Mouse (Mus musculus) liver, embryonic 14.5 days (tissue): ENCODE measurements around the gene Ttll3.

Experiments
- CTCF ChIP-seq: IDR thresholded peaks from 2 replicates; pipeline ENCODE4 v1.5.1; 2016; ENCODE audit warnings: antibody characterized with exemption, low read depth, control low read depth
- EP300 ChIP-seq: IDR thresholded peaks from 2 replicates; pipeline ENCODE4 v1.6.1; 2016; ENCODE audit warnings: antibody characterized with exemption, low read depth

DNA sequence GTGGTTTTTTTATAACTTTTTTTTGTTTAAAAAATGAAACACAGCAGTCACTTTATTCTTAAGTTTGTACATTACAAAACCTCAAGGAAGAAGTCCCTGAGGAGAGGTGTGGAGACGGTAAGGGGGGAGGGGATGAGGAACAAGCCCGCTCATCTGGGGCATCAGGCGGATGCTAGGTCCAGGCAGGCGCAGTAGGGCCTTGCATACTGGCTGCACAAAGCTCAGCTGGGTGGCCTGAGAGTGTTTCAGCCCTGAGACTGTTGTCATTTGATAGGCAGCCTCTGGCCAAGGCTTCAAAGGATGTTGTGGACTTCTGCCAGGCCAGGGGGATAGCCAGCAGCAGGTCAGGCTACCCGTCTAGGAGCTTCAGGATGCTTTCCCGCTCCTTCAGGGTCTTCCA lies 22.4 kb upstream of the Ttll3 start:
- TF ChIP-seq CTCF (no peak), EP300 (no peak)
